Mouse (Mus musculus) gastrocnemius, postnatal 14 days (tissue): ENCODE results near the gene Mrpl38. TPM values are rescaled to one million over a fixed set of nuclear protein-coding genes. Genes with fewer than 3 reads are reported as not detected.

Experiments used
- DNase-seq: peaks from one replicate; pipeline ENCODE4 v3.0.0; 2021; ENCODE audit warnings: mixed read lengths
- intact Hi-C: fragments of 180-260 bp; cut with DNase I; formaldehyde crosslinking; loops from one replicate; pipeline ENCODE4 v1.15.1; 2025; ENCODE audit warnings: low total_unique reads
- total RNA-seq, 2 experiments: library from RNA; stranded (reverse); gene quantifications; 2 replicates each; pipeline ENCODE4 v1.2.3; 2021

Mrpl38 gene
- total RNA-seq, 2 experiments from 2014 or later = 41.8 to 49.5 TPM

- intact Hi-C loops = no loop called here
- no peak for DNase-seq
These were observed 7.8 kb upstream of the Mrpl38 start for GRCm38 (mm10) chr11:116146294-116146985.

GRCm38 (mm10) chr11:116145481-116146293 is 7.0 kb upstream of the Mrpl38 start:
- no peak for DNase-seq
- intact Hi-C loops = no loop called here

GRCm38 (mm10) chr11:116143468-116143867 is 4.8 kb upstream of the Mrpl38 start:
- DNase-seq = no peak
- intact Hi-C loops = loop anchor here (5.0 kb wide), 1 partner anchor 74 kb away; no protein-coding TSS in a partner anchor

- intact Hi-C loops = loop anchor here (5.0 kb wide), 1 partner anchor 75 kb away; no protein-coding TSS in a partner anchor
- no peak for DNase-seq
These were observed 3.7 kb upstream of the Mrpl38 start for GRCm38 (mm10) chr11:116142211-116142991.

GRCm38 (mm10) chr11:116138096-116138467 is 586 bp downstream of the Mrpl38 start:
- intact Hi-C loops = loop anchor here (10.0 kb wide), 1 partner anchor 103 kb away; the partner anchor contains the start of gene Unk
- no peak for DNase-seq

- no peak for DNase-seq
- intact Hi-C loops = loop anchor here (10.0 kb wide), 1 partner anchor 99 kb away; the partner anchor contains the start of gene Unk
These were observed 4.5 kb downstream of the Mrpl38 start for GRCm38 (mm10) chr11:116134171-116134570.

GRCm38 (mm10) chr11:116133497-116133896 is 5.2 kb downstream of the Mrpl38 start:
- intact Hi-C loops = loop anchor here (10.0 kb wide), 1 partner anchor 99 kb away; the partner anchor contains the start of gene Unk
- no peak for DNase-seq

- no peak for DNase-seq
- intact Hi-C loops = loop anchor here (10.0 kb wide), 1 partner anchor 98 kb away; the partner anchor contains the start of gene Unk
These were observed 6.0 kb downstream of the Mrpl38 start for GRCm38 (mm10) chr11:116132366-116133333.

- intact Hi-C loops = loop anchor here (10.0 kb wide), 1 partner anchor 97 kb away; the partner anchor contains the start of gene Unk
- DNase-seq = no peak
These were observed 7.1 kb downstream of the Mrpl38 start for GRCm38 (mm10) chr11:116131349-116132170.

- intact Hi-C loops = loop anchor here (10.0 kb wide), 1 partner anchor 96 kb away; the partner anchor contains the start of gene Unk
- peak; percentile 92 for DNase-seq
These were observed 8.0 kb downstream of the Mrpl38 start, which contains the start of gene Trim65 for GRCm38 (mm10) chr11:116130488-116131205. TSS of gene Trim65 (minus strand) at chr11:116131128.

GRCm38 (mm10) chr11:116129993-116130487 is 8.6 kb downstream of the Mrpl38 start:
- DNase-seq = no peak

GRCm38 (mm10) chr11:116129091-116129790 is 9.4 kb downstream of the Mrpl38 start:
- intact Hi-C loops = loop anchor here (2.0 kb wide), 1 partner anchor 38 kb away; no protein-coding TSS in a partner anchor

More at GRCm38 (mm10) chr11:116129993-116130487, 8.6 kb downstream of the Mrpl38 start:
- intact Hi-C loops = loop anchor here (2.0 to 10.0 kb wide), 2 partner anchors 39 to 95 kb away; partner anchors contain the start of gene Unk

GRCm38 (mm10) chr11:116127986-116128385 is 10.7 kb downstream of the Mrpl38 start:
- intact Hi-C loops = loop anchor here (2.0 kb wide), 1 partner anchor 37 kb away; no protein-coding TSS in a partner anchor
- no peak for DNase-seq

More at GRCm38 (mm10) chr11:116129091-116129790, 9.4 kb downstream of the Mrpl38 start:
- no peak for DNase-seq

- peak; percentile 86 for DNase-seq
These were observed 11.3 kb downstream of the Mrpl38 start, which contains the start of gene Trim47 for GRCm38 (mm10) chr11:116127156-116127980. TSS of gene Trim47 (minus strand) at chr11:116127210.

GRCm38 (mm10) chr11:116126261-116126660 is 12.4 kb downstream of the Mrpl38 start:
- DNase-seq = no peak
- intact Hi-C loops = no loop called here

More at GRCm38 (mm10) chr11:116127156-116127980, 11.3 kb downstream of the Mrpl38 start, which contains the start of gene Trim47:
- intact Hi-C loops = no loop called here
